Mouse (Mus musculus) MEL (cell line): ENCODE results near the gene Scarb1. TPM values are rescaled to one million over a fixed set of nuclear protein-coding genes. Genes with fewer than 3 reads are reported as not detected.

Source experiments
- DNase-seq: peaks from one replicate; pipeline ENCODE4 v3.0.0; 2011; ENCODE audit warnings: low read depth, low spot score
- H3K27ac ChIP-seq: 2 replicates; pipeline ENCODE4 v1.5.1; 2012; ENCODE audit warnings: low read depth, mild to moderate bottlenecking, control low read depth, low read length, moderate library complexity; ENCODE audit not compliant: control insufficient read depth
- H3K27me3 ChIP-seq, 2 experiments: fragments of 150-350 bp in 1 of 2; sonication (generic) in 1 of 2; 2 replicates each; pipeline ENCODE4 v1.6.1; 2012; ENCODE audit warnings: low read length in 2 of 2, mild to moderate bottlenecking in 2 of 2, improper control_type of control experiment in 1 of 2, moderate library complexity in 1 of 2; ENCODE audit not compliant: insufficient read depth in 2 of 2, control insufficient read depth in 1 of 2
- H3K36me3 ChIP-seq, 2 experiments: 2 replicates each; pipeline ENCODE4 v1.6.1; 2012 to 2014; ENCODE audit warnings: low read length in 2 of 2, improper control_type of control experiment in 1 of 2, inconsistent platforms in 1 of 2, mild to moderate bottlenecking in 1 of 2; ENCODE audit not compliant: insufficient read depth in 2 of 2, control insufficient read depth in 1 of 2
- H3K4me1 ChIP-seq, 2 experiments: fragments of 150-350 bp in 1 of 2; sonication (generic) in 1 of 2; 2 replicates each; pipeline ENCODE4 v1.6.1; 2012; ENCODE audit warnings: low read length in 2 of 2, improper control_type of control experiment in 1 of 2, mild to moderate bottlenecking in 1 of 2; ENCODE audit not compliant: insufficient read depth in 2 of 2, control insufficient read depth in 1 of 2
- H3K4me3 ChIP-seq, 2 experiments: fragments of 150-350 bp in 1 of 2; sonication (generic) in 1 of 2; 2 replicates each; pipeline ENCODE4 v1.5.1; 2012; ENCODE audit warnings: low read depth in 2 of 2, low read length in 2 of 2, mild to moderate bottlenecking in 2 of 2, moderate library complexity in 2 of 2, control low read depth in 1 of 2, improper control_type of control experiment in 1 of 2; ENCODE audit not compliant: control insufficient read depth in 1 of 2, insufficient read depth in 1 of 2
- H3K79me2 ChIP-seq: 2 replicates; pipeline ENCODE4 v1.6.1; 2012; ENCODE audit warnings: mild to moderate bottlenecking, low read length, moderate library complexity; ENCODE audit not compliant: control insufficient read depth, poor library complexity, insufficient read depth
- H3K9ac ChIP-seq: 2 replicates; pipeline ENCODE4 v1.6.1; 2012; ENCODE audit warnings: low read depth, mild to moderate bottlenecking, control low read depth, low read length, moderate library complexity; ENCODE audit not compliant: control insufficient read depth, poor library complexity, severe bottlenecking
- H3K9me3 ChIP-seq: fragments of 150-350 bp; sonication (generic); replicated peaks from 2 replicates; pipeline ENCODE4 v1.6.1; 2012; ENCODE audit warnings: mild to moderate bottlenecking, low read length, improper control_type of control experiment, moderate library complexity; ENCODE audit not compliant: insufficient read depth
- BHLHE40 ChIP-seq: IDR thresholded peaks from 2 replicates; pipeline ENCODE4 v1.6.1; 2012; ENCODE audit warnings: low read depth, mild to moderate bottlenecking, inconsistent platforms, low read length, improper control_type of control experiment, borderline replicate concordance
- CHD1 ChIP-seq: IDR thresholded peaks from 2 replicates; pipeline ENCODE4 v1.6.1; 2012; ENCODE audit warnings: low read depth, mild to moderate bottlenecking, inconsistent platforms, low read length, improper control_type of control experiment
- CHD2 ChIP-seq: IDR thresholded peaks from 2 replicates; pipeline ENCODE4 v1.6.1; 2011; ENCODE audit warnings: low read length, improper control_type of control experiment
- CTCF ChIP-seq, 3 experiments: IDR thresholded peaks in 2 of 3; conservative IDR thresholded peaks in 1 of 3; 2 replicates each; pipeline ENCODE4 v1.5.1; 2011 to 2012; ENCODE audit warnings: low read length in 3 of 3, low read depth in 2 of 3, mild to moderate bottlenecking in 2 of 3, improper control_type of control experiment in 1 of 3, inconsistent platforms in 1 of 3, mixed read lengths in 1 of 3, moderate library complexity in 1 of 3; ENCODE audit not compliant: control insufficient read depth in 1 of 3, insufficient read depth in 1 of 3, poor library complexity in 1 of 3, severe bottlenecking in 1 of 3
- E2F4 ChIP-seq: IDR thresholded peaks from 2 replicates; pipeline ENCODE4 v1.6.1; 2011; ENCODE audit warnings: low read depth, low read length, improper control_type of control experiment, borderline replicate concordance
- ELF1 ChIP-seq: IDR thresholded peaks from 2 replicates; pipeline ENCODE4 v1.6.1; 2014; ENCODE audit warnings: low read depth, mild to moderate bottlenecking, inconsistent platforms, low read length, improper control_type of control experiment, moderate library complexity
- EP300 ChIP-seq, 2 experiments: IDR thresholded peaks; 2 replicates each; pipeline ENCODE4 v1.6.1; 2011; ENCODE audit warnings: improper control_type of control experiment in 2 of 2, low read length in 2 of 2, low read depth in 1 of 2, mild to moderate bottlenecking in 1 of 2
- ETS1 ChIP-seq: IDR thresholded peaks from 2 replicates; pipeline ENCODE4 v1.6.1; 2012; ENCODE audit warnings: low read depth, mild to moderate bottlenecking, inconsistent platforms, low read length, improper control_type of control experiment, moderate library complexity
- GABPA ChIP-seq: IDR thresholded peaks from 2 replicates; pipeline ENCODE4 v1.6.1; 2012; ENCODE audit warnings: low read depth, mild to moderate bottlenecking, inconsistent platforms, low read length, improper control_type of control experiment, moderate library complexity
- GATA1 ChIP-seq: IDR thresholded peaks from 2 replicates; pipeline ENCODE4 v1.6.1; 2011; ENCODE audit warnings: low read depth, low read length, improper control_type of control experiment
- HCFC1 ChIP-seq: IDR thresholded peaks from 2 replicates; pipeline ENCODE4 v1.6.1; 2012; ENCODE audit warnings: low read depth, mild to moderate bottlenecking, inconsistent platforms, low read length, improper control_type of control experiment, moderate library complexity
- KAT2A ChIP-seq: conservative IDR thresholded peaks from 2 replicates; pipeline ENCODE4 v1.6.1; 2012; ENCODE audit warnings: low read depth, low read length, improper control_type of control experiment, inconsistent platforms
- MAFK ChIP-seq: IDR thresholded peaks from 2 replicates; pipeline ENCODE4 v1.6.1; 2011; ENCODE audit warnings: low read depth, mild to moderate bottlenecking, low read length, improper control_type of control experiment, borderline replicate concordance
- MAX ChIP-seq: IDR thresholded peaks from 2 replicates; pipeline ENCODE4 v1.6.1; 2011; ENCODE audit warnings: low read length, improper control_type of control experiment
- MAZ ChIP-seq: IDR thresholded peaks from 2 replicates; pipeline ENCODE4 v1.6.1; 2012; ENCODE audit warnings: low read depth, mild to moderate bottlenecking, inconsistent platforms, low read length, improper control_type of control experiment
- MEF2A ChIP-seq: IDR thresholded peaks from 2 replicates; pipeline ENCODE4 v1.6.1; 2014; ENCODE audit warnings: low read depth, mild to moderate bottlenecking, inconsistent platforms, low read length, improper control_type of control experiment; ENCODE audit not compliant: poor library complexity, insufficient replicate concordance, severe bottlenecking; ENCODE audit errors: extremely low read depth
- MXI1 ChIP-seq: IDR thresholded peaks from 2 replicates; pipeline ENCODE4 v1.6.1; 2011; ENCODE audit warnings: mild to moderate bottlenecking, low read depth, low read length, improper control_type of control experiment
- MYB ChIP-seq: IDR thresholded peaks from 2 replicates; pipeline ENCODE4 v1.6.1; 2011; ENCODE audit warnings: mild to moderate bottlenecking, low read depth, low read length, improper control_type of control experiment
- MYC ChIP-seq: IDR thresholded peaks from 2 replicates; pipeline ENCODE4 v1.6.1; 2011; ENCODE audit warnings: low read depth, mild to moderate bottlenecking, low read length, improper control_type of control experiment, moderate library complexity
- NELFE ChIP-seq: IDR thresholded peaks from 2 replicates; pipeline ENCODE4 v1.6.1; 2011; ENCODE audit warnings: low read depth, low read length, improper control_type of control experiment
- NRF1 ChIP-seq: IDR thresholded peaks from 2 replicates; pipeline ENCODE4 v1.6.1; 2014; ENCODE audit warnings: low read depth, mild to moderate bottlenecking, inconsistent platforms, low read length, improper control_type of control experiment, moderate library complexity; ENCODE audit not compliant: poor library complexity, insufficient read depth, severe bottlenecking
- POLR2A ChIP-seq, 2 experiments: IDR thresholded peaks; 2 replicates each; pipeline ENCODE4 v1.6.1; 2011 to 2012; ENCODE audit warnings: low read length in 2 of 2, mild to moderate bottlenecking in 2 of 2, control low read depth in 1 of 2, improper control_type of control experiment in 1 of 2, low read depth in 1 of 2, moderate library complexity in 1 of 2; ENCODE audit not compliant: control insufficient read depth in 1 of 2, insufficient read depth in 1 of 2, poor library complexity in 1 of 2
- POLR2AphosphoS2 ChIP-seq: IDR thresholded peaks from 2 replicates; pipeline ENCODE4 v1.6.1; 2011; ENCODE audit warnings: low read length, improper control_type of control experiment
- POLR2AphosphoS5 ChIP-seq: IDR thresholded peaks from 2 replicates; pipeline ENCODE4 v1.6.1; 2012; ENCODE audit warnings: low read depth, borderline replicate concordance, mild to moderate bottlenecking, inconsistent platforms, low read length, moderate library complexity, mixed read lengths
- RAD21 ChIP-seq: IDR thresholded peaks from 2 replicates; pipeline ENCODE4 v1.6.1; 2011; ENCODE audit warnings: mild to moderate bottlenecking, low read depth, low read length, improper control_type of control experiment
- RCOR1 ChIP-seq: IDR thresholded peaks from 2 replicates; pipeline ENCODE4 v1.6.1; 2012; ENCODE audit warnings: low read depth, mild to moderate bottlenecking, inconsistent platforms, low read length, improper control_type of control experiment
- SIN3A ChIP-seq: IDR thresholded peaks from 2 replicates; pipeline ENCODE4 v1.6.1; 2012; ENCODE audit warnings: low read length, improper control_type of control experiment, inconsistent platforms
- TAL1 ChIP-seq: IDR thresholded peaks from 2 replicates; pipeline ENCODE4 v1.6.1; 2012; ENCODE audit warnings: mild to moderate bottlenecking, inconsistent platforms, low read length, moderate library complexity, mixed read lengths
- UBTF ChIP-seq: IDR thresholded peaks from 2 replicates; pipeline ENCODE4 v1.6.1; 2012; ENCODE audit warnings: low read depth, mild to moderate bottlenecking, inconsistent platforms, low read length, improper control_type of control experiment, moderate library complexity, borderline replicate concordance; ENCODE audit not compliant: insufficient read depth
- USF1 ChIP-seq: IDR thresholded peaks from 2 replicates; pipeline ENCODE4 v1.6.1; 2014; ENCODE audit warnings: low read depth, mild to moderate bottlenecking, inconsistent platforms, low read length, improper control_type of control experiment, moderate library complexity
- USF2 ChIP-seq, 2 experiments: IDR thresholded peaks; 2 replicates each; pipeline ENCODE4 v1.6.1; 2011 to 2012; ENCODE audit warnings: improper control_type of control experiment in 2 of 2, low read length in 2 of 2, borderline replicate concordance in 1 of 2, inconsistent platforms in 1 of 2, low read depth in 1 of 2, mild to moderate bottlenecking in 1 of 2; ENCODE audit not compliant: insufficient read depth in 1 of 2
- ZC3H11A ChIP-seq: IDR thresholded peaks from 2 replicates; pipeline ENCODE4 v1.6.1; 2012; ENCODE audit warnings: low read depth, mild to moderate bottlenecking, inconsistent platforms, low read length, improper control_type of control experiment
- ZKSCAN1 ChIP-seq: IDR thresholded peaks from 2 replicates; pipeline ENCODE4 v1.6.1; 2012; ENCODE audit warnings: low read depth, mild to moderate bottlenecking, inconsistent platforms, low read length, improper control_type of control experiment, moderate library complexity
- ZMIZ1 ChIP-seq: IDR thresholded peaks from 2 replicates; pipeline ENCODE4 v1.6.1; 2012; ENCODE audit warnings: low read depth, mild to moderate bottlenecking, inconsistent platforms, low read length, improper control_type of control experiment, moderate library complexity
- ZNF384 ChIP-seq: IDR thresholded peaks from 2 replicates; pipeline ENCODE4 v1.6.1; 2012; ENCODE audit warnings: low read depth, mild to moderate bottlenecking, inconsistent platforms, low read length, improper control_type of control experiment
- polyA plus RNA-seq, 2 experiments: library from polyadenylated mRNA; stranded (reverse) in 1 of 2; unstranded in 1 of 2; fragments of >175 nt in 1 of 2; fragments of >200 nt in 1 of 2; gene quantifications; 2 replicates each; pipeline versions ENCODE4 v1.2.1 to v1.2.4; 2012; ENCODE audit warnings: low replicate concordance in 2 of 2, low read depth in 1 of 2; ENCODE audit not compliant: insufficient read length in 2 of 2, insufficient read depth in 1 of 2, missing spikeins in 1 of 2
- total RNA-seq: library from RNA; depleted of rRNA; stranded (reverse); fragments of 300-350 nt; gene quantifications from 2 replicates; pipeline ENCODE4 v1.2.3, GENCODE M21; 2012; rRNA removed

The Scarb1 gene
- total RNA-seq (51.4 and 53.1 TPM in 2 replicates), polyA plus RNA-seq (10 to 100 TPM in 1 of 2 experiments, not detected in 1; 98.3 TPM)

- H3K27me3 ChIP-seq, result no peaks in the 10 kb centered on the region
- peak within 1 kb of the TSS; percentile 68 to 85 for H3K4me3 ChIP-seq
- H3K27ac ChIP-seq, result peak within 1 kb of the TSS; percentile 62
- peak; percentile 93 for DNase-seq
- peak within 1 kb of the TSS; percentile 74 for H3K9ac ChIP-seq
- H3K36me3 ChIP-seq, result peaks cover 3 to 9% of the 10 kb centered on the region in 2 experiments
- peaks cover 45% of the 10 kb centered on the region for H3K79me2 ChIP-seq
- H3K4me1 ChIP-seq, result peaks cover 3 to 19% of the 10 kb centered on the region in 2 experiments
- H3K9me3 ChIP-seq, result no peaks in the 10 kb centered on the region
- TF ChIP-seq RAD21 (no peak), SIN3A (peak; percentile 52), ZKSCAN1 (no peak), GATA1 (no peak), MAFK (no peak), BHLHE40 (no peak), ZC3H11A (no peak), POLR2A (IDR thresholded peaks at IDR 0.05; ENCODE audit: control insufficient read depth in 1 of 2, insufficient read depth in 1 of 2, low read depth in 1 of 2, low read length in 2 of 2, poor library complexity in 1 of 2) (peak; percentile 78 to 95), MAZ (peak; percentile 46), KAT2A (no peak), MYC (no peak), ETS1 (no peak), POLR2AphosphoS2 (peak; percentile 60; the same call in 1 of the 2 replicates), HCFC1 (no peak), MAX (0 out of 2 replicates have a peak, but pooled peaks have one; percentile 35), RCOR1 (no peak), GABPA (no peak), E2F4 (no peak), NELFE (peak; percentile 96), MEF2A (no peak), NRF1 (0 out of 2 replicates have a peak, but pooled peaks have one; percentile 5), EP300 (IDR thresholded peaks at IDR 0.05; ENCODE audit: low read depth in 1 of 2, low read length in 2 of 2) (no peak), UBTF (no peak), TAL1 (no peak), MYB (no peak), CTCF (IDR thresholded peaks at IDR 0.05 in 2 of 3, conservative IDR thresholded peaks at IDR 0.05 in 1 of 3; ENCODE audit: control insufficient read depth in 1 of 3, insufficient read depth in 1 of 3, low read depth in 2 of 3, low read length in 3 of 3, poor library complexity in 1 of 3, severe bottlenecking in 1 of 3) (no peak), ZNF384 (no peak), USF2 (IDR thresholded peaks at IDR 0.05; ENCODE audit: borderline replicate concordance in 1 of 2, insufficient read depth in 1 of 2, low read depth in 1 of 2, low read length in 2 of 2) (no peak), ZMIZ1 (peak; percentile 85), CHD2 (no peak), USF1 (no peak), MXI1 (peak; percentile 97), POLR2AphosphoS5 (peak; percentile 62; the same call in 1 of the 2 replicates), ELF1 (peak; percentile 42; the same call in 1 of the 2 replicates), CHD1 (no peak)
Observed at GRCm38 (mm10) chr5:125340547-125341262, at the start of gene Scarb1. TSS of gene Scarb1 (minus strand) at chr5:125341094.
